Mouse (Mus musculus) MEL (cell line): ENCODE measurements around the gene Bod1. TPM values are rescaled to one million over a fixed set of nuclear protein-coding genes. Genes with fewer than 3 reads are reported as not detected.
A peak's percentile ranks its signal among the peaks of the same experiment; 100 is the strongest.

Experiments
- DNase-seq: peaks from one replicate; pipeline ENCODE4 v3.0.0; 2011; ENCODE audit warnings: low read depth, low spot score
- H3K27ac ChIP-seq: 2 replicates; pipeline ENCODE4 v1.5.1; 2012; ENCODE audit warnings: low read depth, mild to moderate bottlenecking, control low read depth, low read length, moderate library complexity; ENCODE audit not compliant: control insufficient read depth
- H3K27me3 ChIP-seq, 2 experiments: fragments of 150-350 bp in 1 of 2; sonication (generic) in 1 of 2; 2 replicates each; pipeline ENCODE4 v1.6.1; 2012; ENCODE audit warnings: low read length in 2 of 2, mild to moderate bottlenecking in 2 of 2, improper control_type of control experiment in 1 of 2, moderate library complexity in 1 of 2; ENCODE audit not compliant: insufficient read depth in 2 of 2, control insufficient read depth in 1 of 2
- H3K36me3 ChIP-seq, 2 experiments: 2 replicates each; pipeline ENCODE4 v1.6.1; 2012 to 2014; ENCODE audit warnings: low read length in 2 of 2, improper control_type of control experiment in 1 of 2, inconsistent platforms in 1 of 2, mild to moderate bottlenecking in 1 of 2; ENCODE audit not compliant: insufficient read depth in 2 of 2, control insufficient read depth in 1 of 2
- H3K4me1 ChIP-seq, 2 experiments: fragments of 150-350 bp in 1 of 2; sonication (generic) in 1 of 2; 2 replicates each; pipeline ENCODE4 v1.6.1; 2012; ENCODE audit warnings: low read length in 2 of 2, improper control_type of control experiment in 1 of 2, mild to moderate bottlenecking in 1 of 2; ENCODE audit not compliant: insufficient read depth in 2 of 2, control insufficient read depth in 1 of 2
- H3K4me3 ChIP-seq, 2 experiments: fragments of 150-350 bp in 1 of 2; sonication (generic) in 1 of 2; 2 replicates each; pipeline ENCODE4 v1.5.1; 2012; ENCODE audit warnings: low read depth in 2 of 2, low read length in 2 of 2, mild to moderate bottlenecking in 2 of 2, moderate library complexity in 2 of 2, control low read depth in 1 of 2, improper control_type of control experiment in 1 of 2; ENCODE audit not compliant: control insufficient read depth in 1 of 2, insufficient read depth in 1 of 2
- H3K79me2 ChIP-seq: 2 replicates; pipeline ENCODE4 v1.6.1; 2012; ENCODE audit warnings: mild to moderate bottlenecking, low read length, moderate library complexity; ENCODE audit not compliant: control insufficient read depth, poor library complexity, insufficient read depth
- H3K9ac ChIP-seq: 2 replicates; pipeline ENCODE4 v1.6.1; 2012; ENCODE audit warnings: low read depth, mild to moderate bottlenecking, control low read depth, low read length, moderate library complexity; ENCODE audit not compliant: control insufficient read depth, poor library complexity, severe bottlenecking
- H3K9me3 ChIP-seq: fragments of 150-350 bp; sonication (generic); replicated peaks from 2 replicates; pipeline ENCODE4 v1.6.1; 2012; ENCODE audit warnings: mild to moderate bottlenecking, low read length, improper control_type of control experiment, moderate library complexity; ENCODE audit not compliant: insufficient read depth
- BHLHE40 ChIP-seq: IDR thresholded peaks from 2 replicates; pipeline ENCODE4 v1.6.1; 2012; ENCODE audit warnings: low read depth, mild to moderate bottlenecking, inconsistent platforms, low read length, improper control_type of control experiment, borderline replicate concordance
- CHD2 ChIP-seq: IDR thresholded peaks from 2 replicates; pipeline ENCODE4 v1.6.1; 2011; ENCODE audit warnings: low read length, improper control_type of control experiment
- E2F4 ChIP-seq: IDR thresholded peaks from 2 replicates; pipeline ENCODE4 v1.6.1; 2011; ENCODE audit warnings: low read depth, low read length, improper control_type of control experiment, borderline replicate concordance
- ELF1 ChIP-seq: IDR thresholded peaks from 2 replicates; pipeline ENCODE4 v1.6.1; 2014; ENCODE audit warnings: low read depth, mild to moderate bottlenecking, inconsistent platforms, low read length, improper control_type of control experiment, moderate library complexity
- ETS1 ChIP-seq: IDR thresholded peaks from 2 replicates; pipeline ENCODE4 v1.6.1; 2012; ENCODE audit warnings: low read depth, mild to moderate bottlenecking, inconsistent platforms, low read length, improper control_type of control experiment, moderate library complexity
- GATA1 ChIP-seq: IDR thresholded peaks from 2 replicates; pipeline ENCODE4 v1.6.1; 2011; ENCODE audit warnings: low read depth, low read length, improper control_type of control experiment
- HCFC1 ChIP-seq: IDR thresholded peaks from 2 replicates; pipeline ENCODE4 v1.6.1; 2012; ENCODE audit warnings: low read depth, mild to moderate bottlenecking, inconsistent platforms, low read length, improper control_type of control experiment, moderate library complexity
- JUND ChIP-seq: IDR thresholded peaks from 2 replicates; pipeline ENCODE4 v1.6.1; 2011; ENCODE audit warnings: low read depth, mild to moderate bottlenecking, improper control_type of control experiment, low read length
- KAT2A ChIP-seq: conservative IDR thresholded peaks from 2 replicates; pipeline ENCODE4 v1.6.1; 2012; ENCODE audit warnings: low read depth, low read length, improper control_type of control experiment, inconsistent platforms
- MEF2A ChIP-seq: IDR thresholded peaks from 2 replicates; pipeline ENCODE4 v1.6.1; 2014; ENCODE audit warnings: low read depth, mild to moderate bottlenecking, inconsistent platforms, low read length, improper control_type of control experiment; ENCODE audit not compliant: poor library complexity, insufficient replicate concordance, severe bottlenecking; ENCODE audit errors: extremely low read depth
- MXI1 ChIP-seq: IDR thresholded peaks from 2 replicates; pipeline ENCODE4 v1.6.1; 2011; ENCODE audit warnings: mild to moderate bottlenecking, low read depth, low read length, improper control_type of control experiment
- MYC ChIP-seq: IDR thresholded peaks from 2 replicates; pipeline ENCODE4 v1.6.1; 2011; ENCODE audit warnings: low read depth, mild to moderate bottlenecking, low read length, improper control_type of control experiment, moderate library complexity
- NELFE ChIP-seq: IDR thresholded peaks from 2 replicates; pipeline ENCODE4 v1.6.1; 2011; ENCODE audit warnings: low read depth, low read length, improper control_type of control experiment
- NRF1 ChIP-seq: IDR thresholded peaks from 2 replicates; pipeline ENCODE4 v1.6.1; 2014; ENCODE audit warnings: low read depth, mild to moderate bottlenecking, inconsistent platforms, low read length, improper control_type of control experiment, moderate library complexity; ENCODE audit not compliant: poor library complexity, insufficient read depth, severe bottlenecking
- POLR2A ChIP-seq, 2 experiments: IDR thresholded peaks; 2 replicates each; pipeline ENCODE4 v1.6.1; 2011 to 2012; ENCODE audit warnings: low read length in 2 of 2, mild to moderate bottlenecking in 2 of 2, control low read depth in 1 of 2, improper control_type of control experiment in 1 of 2, low read depth in 1 of 2, moderate library complexity in 1 of 2; ENCODE audit not compliant: control insufficient read depth in 1 of 2, insufficient read depth in 1 of 2, poor library complexity in 1 of 2
- POLR2AphosphoS2 ChIP-seq: IDR thresholded peaks from 2 replicates; pipeline ENCODE4 v1.6.1; 2011; ENCODE audit warnings: low read length, improper control_type of control experiment
- RCOR1 ChIP-seq: IDR thresholded peaks from 2 replicates; pipeline ENCODE4 v1.6.1; 2012; ENCODE audit warnings: low read depth, mild to moderate bottlenecking, inconsistent platforms, low read length, improper control_type of control experiment
- SIN3A ChIP-seq: IDR thresholded peaks from 2 replicates; pipeline ENCODE4 v1.6.1; 2012; ENCODE audit warnings: low read length, improper control_type of control experiment, inconsistent platforms
- TBP ChIP-seq: IDR thresholded peaks from 2 replicates; pipeline ENCODE4 v1.8.0; 2011; ENCODE audit warnings: low read depth, low read length, improper control_type of control experiment
- TCF12 ChIP-seq: IDR thresholded peaks from 2 replicates; pipeline ENCODE4 v1.6.1; 2014; ENCODE audit warnings: low read depth, mild to moderate bottlenecking, inconsistent platforms, low read length, improper control_type of control experiment, moderate library complexity
- USF1 ChIP-seq: IDR thresholded peaks from 2 replicates; pipeline ENCODE4 v1.6.1; 2014; ENCODE audit warnings: low read depth, mild to moderate bottlenecking, inconsistent platforms, low read length, improper control_type of control experiment, moderate library complexity
- polyA plus RNA-seq, 2 experiments: library from polyadenylated mRNA; stranded (reverse) in 1 of 2; unstranded in 1 of 2; fragments of >175 nt in 1 of 2; fragments of >200 nt in 1 of 2; gene quantifications; 2 replicates each; pipeline versions ENCODE4 v1.2.1 to v1.2.4; 2012; ENCODE audit warnings: low replicate concordance in 2 of 2, low read depth in 1 of 2; ENCODE audit not compliant: insufficient read length in 2 of 2, insufficient read depth in 1 of 2, missing spikeins in 1 of 2
- total RNA-seq: library from RNA; depleted of rRNA; stranded (reverse); fragments of 300-350 nt; gene quantifications from 2 replicates; pipeline ENCODE4 v1.2.3, GENCODE M21; 2012; rRNA removed

Gene Bod1
- total RNA-seq (39.6 and 47.3 TPM in 2 replicates), polyA plus RNA-seq (10 to 100 TPM in 1 of 2 experiments, not detected in 1; 40.0 TPM)

GRCm38 (mm10) chr11:31671354-31672169 lies at the start of gene Bod1:
Gene Bod1, minus strand, starts transcription at chr11:31671885.
- TF ChIP-seq MXI1 (peak; percentile 89), KAT2A (peak; percentile 97), MEF2A (no peak), TCF12 (peak; percentile 8; the same call in 1 of the 2 replicates), HCFC1 (peak; percentile 96), RCOR1 (peak; percentile 77), NRF1 (peak; percentile 19; the same call in 1 of the 2 replicates), MYC (peak; percentile 52; the same call in 1 of the 2 replicates), BHLHE40 (peak; percentile 79; the same call in 1 of the 2 replicates), NELFE (peak; percentile 70), POLR2AphosphoS2 (peak; percentile 60; the same call in 1 of the 2 replicates), USF1 (0 out of 2 replicates have a peak, but pooled peaks have one; percentile 29), E2F4 (no peak), CHD2 (peak; percentile 93), SIN3A (peak; percentile 96), ETS1 (no peak), ELF1 (peak; percentile 75), JUND (no peak), GATA1 (peak; percentile 20), TBP (peak; percentile 51; the same call in 1 of the 2 replicates), POLR2A (IDR thresholded peaks at IDR 0.05; ENCODE audit: control insufficient read depth in 1 of 2, insufficient read depth in 1 of 2, low read depth in 1 of 2, low read length in 2 of 2, poor library complexity in 1 of 2) (peak; percentile 66 to 79)
- no peaks in the 10 kb centered on the region for H3K9me3 ChIP-seq
- H3K4me3 ChIP-seq = peak within 1 kb of the TSS; percentile 69 to 91

More at GRCm38 (mm10) chr11:31671354-31672169, at the start of gene Bod1:
- Histone ChIP-seq H3K27me3 (no peaks in the 10 kb centered on the region), H3K4me1 (no peaks in the 10 kb centered on the region), H3K79me2 (peaks cover 4% of the 10 kb centered on the region), H3K36me3 (peaks cover 0 to 12% of the 10 kb centered on the region in 2 experiments; a peak in 2 of 4 replicates), H3K9ac (peak within 1 kb of the TSS; percentile 83), H3K27ac (no peak within 1 kb of the TSS)
- DNase-seq = peak; percentile 97
